9 mouse cellular contexts compared by ENCODE assay signal in the genomic region with DNA sequence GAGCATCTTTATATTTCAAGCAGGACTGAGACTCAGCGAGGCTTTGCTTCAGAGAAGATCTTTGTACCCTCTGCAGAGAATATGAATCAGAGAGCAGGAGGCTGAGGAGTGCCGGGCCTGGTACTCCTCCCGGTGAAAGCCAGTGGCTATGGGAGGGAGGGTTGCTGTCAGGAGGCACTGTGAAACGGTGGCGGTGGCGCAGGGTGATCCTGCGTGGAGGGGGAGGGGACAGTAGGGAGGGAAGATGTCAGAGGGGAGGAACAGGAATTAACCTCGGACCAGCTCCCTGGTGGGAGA. TPM values are rescaled to one million over a fixed set of nuclear protein-coding genes. Genes with fewer than 3 reads are reported as not detected.
DNase-seq lines count a peak whose midpoint lies in the region; ATAC-seq lines count a peak whose summit lies in the region.
"Had no signal": no experiment of that assay in that cellular context is flagged by ENCODE, and none has a peak within 500 bp of the region (broad histone marks: within the 10 kb centered on the region; RNA-seq: fewer than 3 reads in every experiment).

No protein-coding gene starts in this region.

- 9% methylated on average over 8 of the region's 8 CpGs for WGBS in heart, embryonic 15.5 days
- WGBS in forebrain, embryonic 11.5 days: 26% methylated on average over 8 of the region's 8 CpGs
- WGBS in intestine, embryonic 15.5 days: 13% methylated on average over 8 of the region's 8 CpGs
- WGBS in neural tube, embryonic 13.5 days: 27% methylated on average over 8 of the region's 8 CpGs

- H3K9ac ChIP-seq in heart, embryonic 15.5 days: no peak overlapping the region
- peak overlapping the region; percentile 17; the same call in 1 of the 2 replicates for H3K9ac ChIP-seq in forebrain, embryonic 11.5 days (ENCODE audit: low read length)
- H3K9ac ChIP-seq in intestine, embryonic 15.5 days: 0 out of 2 replicates have a peak overlapping the region, but pooled peaks have one; percentile 28
- peak overlapping the region; percentile 47; the same call in 1 of the 2 replicates for H3K9ac ChIP-seq in neural tube, embryonic 13.5 days

- H3K9me3 ChIP-seq in heart, embryonic 15.5 days (replicated peaks): no peaks in the 10 kb centered on the region
- no peaks in the 10 kb centered on the region for H3K9me3 ChIP-seq in forebrain, embryonic 11.5 days (ENCODE audit: control insufficient read depth, low read length)
- no peaks in the 10 kb centered on the region for H3K9me3 ChIP-seq in intestine, embryonic 15.5 days
- no peaks in the 10 kb centered on the region for H3K9me3 ChIP-seq in neural tube, embryonic 13.5 days

- peaks cover 14% of the 10 kb centered on the region for H3K4me1 ChIP-seq in heart, embryonic 15.5 days (replicated peaks)
- 0 out of 2 replicates have a peak, but pooled peaks cover 2% of the 10 kb centered on the region for H3K4me1 ChIP-seq in forebrain, embryonic 11.5 days (replicated peaks; ENCODE audit: control insufficient read depth, insufficient read depth, low read length)
- H3K4me1 ChIP-seq in intestine, embryonic 15.5 days (replicated peaks): peaks cover 10% of the 10 kb centered on the region
- H3K4me1 ChIP-seq in neural tube, embryonic 13.5 days (replicated peaks): peaks cover 10% of the 10 kb centered on the region

- peaks cover 21% of the 10 kb centered on the region for H3K27me3 ChIP-seq in heart, embryonic 15.5 days
- H3K27me3 ChIP-seq in forebrain, embryonic 11.5 days (ENCODE audit: control insufficient read depth, insufficient read depth, low read length): no peaks in the 10 kb centered on the region
- no peaks in the 10 kb centered on the region for H3K27me3 ChIP-seq in intestine, embryonic 15.5 days (replicated peaks)
- peaks cover 28% of the 10 kb centered on the region for H3K27me3 ChIP-seq in neural tube, embryonic 13.5 days

- intact Hi-C loops in left cerebral cortex, postnatal 4 days (cut with DNase I): loop anchor here (5.0 kb wide), 1 partner anchor 45 kb away; no protein-coding TSS in a partner anchor
- intact Hi-C loops in left cerebral cortex, postnatal 14 days (cut with DNase I): loop anchor here (2.0 kb wide), 1 partner anchor 55 kb away; no protein-coding TSS in a partner anchor

- no peaks in the 10 kb centered on the region for H3K36me3 ChIP-seq in heart, embryonic 15.5 days
- no peaks in the 10 kb centered on the region for H3K36me3 ChIP-seq in forebrain, embryonic 11.5 days (ENCODE audit: control insufficient read depth, insufficient read depth, low read length)
- H3K36me3 ChIP-seq in intestine, embryonic 15.5 days: no peaks in the 10 kb centered on the region
- no peaks in the 10 kb centered on the region for H3K36me3 ChIP-seq in neural tube, embryonic 13.5 days

- no peak for ATAC-seq in heart, embryonic 15.5 days (replicated peaks; ENCODE audit: insufficient number of reproducible peaks, insufficient read depth, low FRiP score, low read depth)
- ATAC-seq in forebrain, embryonic 11.5 days (replicated peaks; ENCODE audit: low FRiP score): peak; percentile 51; the same call in 1 of the 2 replicates
- peak; percentile 40 for ATAC-seq in intestine, embryonic 15.5 days
- peak; percentile 57 for ATAC-seq in neural tube, embryonic 13.5 days (ENCODE audit: low read depth)

- DNase-seq in heart, adult 11 months: no peak
- no peak for DNase-seq in forebrain, embryonic 11.5 days (ENCODE audit: low spot score)
- no peak for DNase-seq in right cerebral cortex, postnatal 10 days (ENCODE audit: low spot score in 2 of 2)
- no peak for DNase-seq in left cerebral cortex, postnatal 4 days
- no peak for DNase-seq in left cerebral cortex, postnatal 14 days (ENCODE audit: low spot score in 2 of 2)

- H3K27ac ChIP-seq in heart, embryonic 15.5 days: no peak overlapping the region
- H3K27ac ChIP-seq in forebrain, embryonic 11.5 days (ENCODE audit: low read depth, low read length): no peak overlapping the region
- no peak overlapping the region for H3K27ac ChIP-seq in intestine, embryonic 15.5 days
- no peak overlapping the region for H3K27ac ChIP-seq in neural tube, embryonic 13.5 days (replicated peaks)

- no peak overlapping the region for H3K4me3 ChIP-seq in heart, embryonic 15.5 days
- no peak overlapping the region for H3K4me3 ChIP-seq in forebrain, embryonic 11.5 days (ENCODE audit: low read depth, low read length)
- H3K4me3 ChIP-seq in intestine, embryonic 15.5 days (replicated peaks): no peak overlapping the region
- H3K4me3 ChIP-seq in neural tube, embryonic 13.5 days: no peak overlapping the region; the same call in 1 of the 2 replicates

- peak overlapping the region; percentile 56; the same call in 1 of the 2 replicates for H3K4me2 ChIP-seq in heart, embryonic 15.5 days
- no peak overlapping the region for H3K4me2 ChIP-seq in forebrain, embryonic 11.5 days (ENCODE audit: low read depth, low read length, severe bottlenecking)
- peak overlapping the region; percentile 62 for H3K4me2 ChIP-seq in intestine, embryonic 15.5 days (replicated peaks)
- H3K4me2 ChIP-seq in neural tube, embryonic 13.5 days: peak overlapping the region; percentile 37; the same call in 1 of the 2 replicates

RNA-seq across cellular contexts. Expression of a gene that starts 12.7 kb away (rescaled TPM):
- 4.8 and 7.9 TPM in 2 replicates for polyA plus RNA-seq in heart, embryonic 15.5 days (2015; fragmentation: Nextera tagmentation; extraction: Ambion mirVana)
- 12.6 and 15.2 TPM in 2 replicates for polyA plus RNA-seq in forebrain, embryonic 11.5 days (2014; fragmentation: Nextera tagmentation; extraction: Ambion mirVana)
- polyA plus RNA-seq in intestine, embryonic 15.5 days (2015; fragmentation: Nextera tagmentation; extraction: Ambion mirVana): 20.1 and 22.4 TPM in 2 replicates
- polyA plus RNA-seq in neural tube, embryonic 13.5 days (2015; fragmentation: Nextera tagmentation; extraction: Ambion mirVana): 23.7 and 26.9 TPM in 2 replicates
- 100 to 1,000 TPM; 183 to 185 TPM for total RNA-seq in left cerebral cortex, postnatal 4 days (2021)
- total RNA-seq in left cerebral cortex, postnatal 14 days (2021): 100 to 1,000 TPM; 223 to 225 TPM

RNA-seq across cellular contexts. Expression of a gene that starts 28.9 kb away (rescaled TPM):
- polyA plus RNA-seq in heart, embryonic 15.5 days (2015; fragmentation: Nextera tagmentation; extraction: Ambion mirVana): 4.8 and 7.6 TPM in 2 replicates
- 4.4 and 5.3 TPM in 2 replicates for polyA plus RNA-seq in forebrain, embryonic 11.5 days (2014; fragmentation: Nextera tagmentation; extraction: Ambion mirVana)
- polyA plus RNA-seq in intestine, embryonic 15.5 days (2015; fragmentation: Nextera tagmentation; extraction: Ambion mirVana): 7.5 and 10.3 TPM in 2 replicates
- 2.1 TPM in 2 replicates for polyA plus RNA-seq in neural tube, embryonic 13.5 days (2015; fragmentation: Nextera tagmentation; extraction: Ambion mirVana)
- total RNA-seq in left cerebral cortex, postnatal 4 days (2021): 1 to 10 TPM in 1 of 2 experiments, under 1 TPM in 1; 0.62 to 1.9 TPM
- total RNA-seq in left cerebral cortex, postnatal 14 days (2021): under 1 TPM; 0.25 to 0.68 TPM

RNA-seq across cellular contexts. Expression of a gene that starts 32.8 kb away (rescaled TPM):
- 139 and 169 TPM in 2 replicates for polyA plus RNA-seq in heart, embryonic 15.5 days (2015; fragmentation: Nextera tagmentation; extraction: Ambion mirVana)
- polyA plus RNA-seq in forebrain, embryonic 11.5 days (2014; fragmentation: Nextera tagmentation; extraction: Ambion mirVana): 99.4 and 123 TPM in 2 replicates
- polyA plus RNA-seq in intestine, embryonic 15.5 days (2015; fragmentation: Nextera tagmentation; extraction: Ambion mirVana): 128 and 141 TPM in 2 replicates
- 73.4 and 101 TPM in 2 replicates for polyA plus RNA-seq in neural tube, embryonic 13.5 days (2015; fragmentation: Nextera tagmentation; extraction: Ambion mirVana)
- 100 to 1,000 TPM; 279 to 286 TPM for total RNA-seq in left cerebral cortex, postnatal 4 days (2021)
- 100 to 1,000 TPM; 137 to 144 TPM for total RNA-seq in left cerebral cortex, postnatal 14 days (2021)

RNA-seq across cellular contexts. Expression of a gene that starts 52.9 kb away (rescaled TPM):
- polyA plus RNA-seq in heart, embryonic 15.5 days (2015; fragmentation: Nextera tagmentation; extraction: Ambion mirVana): 7.2 and 34.0 TPM in 2 replicates
- 3.7 and 4.1 TPM in 2 replicates for polyA plus RNA-seq in forebrain, embryonic 11.5 days (2014; fragmentation: Nextera tagmentation; extraction: Ambion mirVana)
- 11.6 and 12.6 TPM in 2 replicates for polyA plus RNA-seq in intestine, embryonic 15.5 days (2015; fragmentation: Nextera tagmentation; extraction: Ambion mirVana)
- 6.7 and 8.6 TPM in 2 replicates for polyA plus RNA-seq in neural tube, embryonic 13.5 days (2015; fragmentation: Nextera tagmentation; extraction: Ambion mirVana)
- 1 to 10 TPM; 6.2 to 6.6 TPM for total RNA-seq in left cerebral cortex, postnatal 4 days (2021)
- 10 to 100 TPM in 1 of 2 experiments, 1 to 10 TPM in 1; 9.8 to 11.4 TPM for total RNA-seq in left cerebral cortex, postnatal 14 days (2021)
- polyA plus RNA-seq: C2C12 had no signal
